Mouse (Mus musculus): ENCODE measurements around the gene Rassf2. TPM values are rescaled to one million over a fixed set of nuclear protein-coding genes. Genes with fewer than 3 reads are reported as not detected.

Gene Rassf2
- polyA plus RNA-seq, 1 experiment from 2014 or later = 4.7 TPM

GRCm38 (mm10) chr2:131956336-131957256, 73.5 kb downstream of the Rassf2 start:
- Histone ChIP-seq H3K27ac (no peak overlapping the region), H3K4me3 (no peak overlapping the region), H3K4me1 (peaks cover 33% of the 10 kb centered on the region), H3K9me3 (no peaks in the 10 kb centered on the region), H3K27me3 (ENCODE audit: insufficient read depth, poor library complexity, severe bottlenecking) (peaks cover 31% of the 10 kb centered on the region), H3K36me3 (no peaks in the 10 kb centered on the region)
- WGBS = 79% methylated on average over 7 of the region's 7 CpGs
- DNase-seq (ENCODE audit: low spot score) = peak; percentile 72

GRCm38 (mm10) chr2:131955264-131955663, 74.8 kb downstream of the Rassf2 start:
- Histone ChIP-seq H3K4me3 (peak overlapping the region; percentile 56), H3K27me3 (ENCODE audit: insufficient read depth, poor library complexity, severe bottlenecking) (peaks cover 37% of the 10 kb centered on the region), H3K27ac (no peak overlapping the region), H3K4me1 (peaks cover 39% of the 10 kb centered on the region), H3K36me3 (no peaks in the 10 kb centered on the region), H3K9me3 (no peaks in the 10 kb centered on the region)
- peak; percentile 77 for DNase-seq (ENCODE audit: low spot score)
- WGBS = 3% methylated on average over 17 of the region's 17 CpGs

GRCm38 (mm10) chr2:131954835-131955234, 75.2 kb downstream of the Rassf2 start:
- Histone ChIP-seq H3K4me3 (peak overlapping the region; percentile 56), H3K27me3 (ENCODE audit: insufficient read depth, poor library complexity, severe bottlenecking) (peaks cover 38% of the 10 kb centered on the region), H3K36me3 (no peaks in the 10 kb centered on the region), H3K9me3 (no peaks in the 10 kb centered on the region), H3K27ac (no peak overlapping the region), H3K4me1 (peaks cover 42% of the 10 kb centered on the region)
- DNase-seq (ENCODE audit: low spot score) = peak; percentile 82
- 25% methylated on average over 9 of the region's 9 CpGs for WGBS

DNA sequence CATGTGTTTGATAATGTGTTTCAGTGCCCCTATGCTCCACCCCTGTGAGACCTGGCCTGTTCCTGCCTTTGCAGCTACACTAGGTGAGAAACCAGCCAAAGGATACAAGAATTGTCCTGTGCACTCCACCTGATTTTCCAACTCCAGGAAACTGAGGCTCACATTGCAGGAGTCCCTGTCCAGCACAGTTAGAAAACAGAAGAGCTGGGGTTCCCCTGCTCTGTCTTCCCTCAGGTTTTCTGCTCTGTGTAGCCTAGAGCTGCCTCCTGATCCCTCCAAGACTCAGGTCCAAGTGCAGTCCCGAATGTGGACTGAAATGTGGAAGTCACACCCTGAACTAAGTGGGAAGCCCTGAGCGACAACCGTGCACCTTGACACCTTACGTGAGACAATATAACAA, 76.3 kb downstream of the Rassf2 start:
- Histone ChIP-seq H3K9me3 (no peaks in the 10 kb centered on the region), H3K4me1 (peaks cover 42% of the 10 kb centered on the region), H3K27me3 (ENCODE audit: insufficient read depth, poor library complexity, severe bottlenecking) (peaks cover 38% of the 10 kb centered on the region), H3K27ac (no peak overlapping the region), H3K4me3 (peak overlapping the region; percentile 47), H3K36me3 (no peaks in the 10 kb centered on the region)
- no peak for DNase-seq (ENCODE audit: low spot score)
- 79% methylated on average over 4 of the region's 4 CpGs for WGBS

- H3K27ac ChIP-seq = no peak overlapping the region; the same call in 1 of the 2 replicates
- no peaks in the 10 kb centered on the region for H3K36me3 ChIP-seq
- no peaks in the 10 kb centered on the region for H3K9me3 ChIP-seq
- peaks cover 38% of the 10 kb centered on the region for H3K27me3 ChIP-seq (ENCODE audit: insufficient read depth, poor library complexity, severe bottlenecking)
- H3K4me1 ChIP-seq = peaks cover 42% of the 10 kb centered on the region
- peak overlapping the region; percentile 47 for H3K4me3 ChIP-seq
- WGBS = 12% methylated on average over 29 of the region's 29 CpGs
- peak; percentile 78 for DNase-seq (ENCODE audit: low spot score)
These were observed 77.0 kb downstream of the Rassf2 start for GRCm38 (mm10) chr2:131952961-131953538.

DNA sequence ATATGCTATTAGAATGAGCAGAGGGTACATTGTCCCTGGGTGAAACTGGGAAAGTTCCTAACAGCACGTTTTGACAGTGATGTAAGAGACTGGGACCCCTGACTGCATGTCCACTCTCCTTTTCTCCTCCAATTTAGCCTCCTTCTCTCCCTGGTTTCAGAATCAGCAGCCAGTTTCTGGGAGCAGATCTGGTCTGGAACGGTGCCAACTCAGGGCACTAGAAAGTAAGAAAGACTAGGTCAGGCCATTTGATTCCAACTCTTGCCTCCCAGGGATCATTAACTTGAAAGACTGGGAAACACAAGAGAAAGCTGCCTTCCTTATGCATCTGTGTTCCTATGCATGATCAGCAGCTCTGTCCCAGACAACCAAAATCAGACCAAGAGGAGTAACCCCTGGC, 77.6 kb downstream of the Rassf2 start:
- Histone ChIP-seq H3K9me3 (no peaks in the 10 kb centered on the region), H3K4me3 (peak overlapping the region; percentile 47; the same call in 1 of the 2 replicates), H3K27ac (no peak overlapping the region), H3K27me3 (ENCODE audit: insufficient read depth, poor library complexity, severe bottlenecking) (peaks cover 38% of the 10 kb centered on the region), H3K36me3 (no peaks in the 10 kb centered on the region), H3K4me1 (peaks cover 38% of the 10 kb centered on the region)
- WGBS = 52% methylated on average over 2 of the region's 2 CpGs
- DNase-seq (ENCODE audit: low spot score) = no peak

- Histone ChIP-seq H3K27ac (no peak within 1 kb of the TSS), H3K4me3 (peak within 1 kb of the TSS; percentile 19; the same call in 1 of the 2 replicates), H3K4me1 (peaks cover 39% of the 10 kb centered on the region), H3K36me3 (no peaks in the 10 kb centered on the region), H3K27me3 (ENCODE audit: insufficient read depth, poor library complexity, severe bottlenecking) (peaks cover 38% of the 10 kb centered on the region), H3K9me3 (no peaks in the 10 kb centered on the region)
- DNase-seq (ENCODE audit: low spot score) = peak; percentile 75
- 6% methylated on average over 11 of the region's 11 CpGs for WGBS
These were observed 79.4 kb downstream of the Rassf2 start, which contains the start of gene Prnd for GRCm38 (mm10) chr2:131950598-131951095. Prnd (plus strand) TSS chr2:131950861.

DNA sequence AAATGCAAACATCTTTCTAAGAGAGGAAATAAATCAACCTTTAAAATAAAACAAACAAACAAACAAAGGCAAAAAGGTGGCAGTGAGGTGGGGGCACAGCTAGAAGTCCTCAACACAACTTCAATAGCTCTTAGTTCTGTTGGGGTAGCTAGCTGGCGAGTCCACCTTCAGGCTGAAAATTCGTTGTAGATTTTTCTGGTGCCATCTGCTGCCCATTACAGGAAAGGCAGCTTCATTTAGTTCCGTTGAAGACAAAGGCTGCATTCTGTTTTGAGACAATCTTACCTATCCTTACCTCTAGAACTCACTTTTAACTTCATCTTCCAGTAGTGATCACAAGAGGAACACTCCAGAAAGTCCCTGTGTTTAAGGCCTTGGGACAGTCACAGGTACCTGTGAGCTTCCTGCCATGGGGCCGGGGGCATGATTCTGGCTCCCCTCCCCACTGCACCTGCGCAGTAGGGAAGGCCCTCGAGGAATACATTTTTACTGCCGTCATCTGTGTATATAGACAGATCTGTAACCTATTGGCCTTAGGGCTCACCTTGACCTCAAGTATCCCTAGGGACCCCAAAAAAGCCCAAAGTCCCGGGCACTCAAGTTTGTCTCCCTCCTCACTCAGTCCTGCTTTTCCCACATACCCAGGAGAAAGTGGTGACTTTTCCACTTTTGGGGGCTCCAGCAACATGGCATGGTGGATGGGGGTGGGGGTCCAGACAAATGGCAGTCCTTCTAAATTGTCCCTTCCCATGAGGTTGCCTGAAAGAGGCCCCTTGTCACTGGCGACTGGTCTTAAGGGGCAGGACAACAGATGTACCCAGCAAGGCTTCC, 80.1 kb downstream of the Rassf2 start:
- DNase-seq (ENCODE audit: low spot score) = peak; percentile 71
- Histone ChIP-seq H3K27ac (no peak overlapping the region), H3K27me3 (ENCODE audit: insufficient read depth, poor library complexity, severe bottlenecking) (peaks cover 38% of the 10 kb centered on the region), H3K9me3 (no peaks in the 10 kb centered on the region), H3K4me3 (peak overlapping the region; percentile 19; the same call in 1 of the 2 replicates), H3K4me1 (peaks cover 44% of the 10 kb centered on the region), H3K36me3 (no peaks in the 10 kb centered on the region)
- 52% methylated on average over 9 of the region's 9 CpGs for WGBS

- Histone ChIP-seq H3K4me1 (peaks cover 42% of the 10 kb centered on the region), H3K4me3 (no peak overlapping the region), H3K36me3 (no peaks in the 10 kb centered on the region), H3K9me3 (no peaks in the 10 kb centered on the region), H3K27ac (no peak overlapping the region), H3K27me3 (ENCODE audit: insufficient read depth, poor library complexity, severe bottlenecking) (peaks cover 34% of the 10 kb centered on the region)
- 68% methylated on average over 11 of the region's 11 CpGs for WGBS
- DNase-seq (ENCODE audit: low spot score) = no peak
These were observed 81.0 kb downstream of the Rassf2 start for GRCm38 (mm10) chr2:131948916-131949639.

DNA sequence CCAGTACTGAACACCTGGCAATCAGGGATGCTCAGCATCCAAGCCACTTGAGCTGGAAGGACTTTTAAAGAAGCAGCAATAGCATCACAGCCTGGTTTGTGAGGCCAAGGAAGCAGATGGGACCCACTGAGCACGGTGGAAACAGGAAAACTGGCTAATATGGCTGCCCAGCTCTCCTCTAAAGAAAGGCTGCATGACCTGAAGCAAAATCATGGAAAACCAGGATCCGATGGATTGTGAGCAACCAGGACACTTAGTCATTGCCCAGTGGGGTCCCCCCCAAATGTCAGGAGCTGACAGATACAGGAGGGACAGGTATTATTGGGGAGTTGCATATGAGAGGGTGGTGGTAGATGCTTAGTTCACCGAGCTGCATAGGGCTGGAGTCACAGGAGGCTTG, 81.9 kb downstream of the Rassf2 start:
- peaks cover 25% of the 10 kb centered on the region for H3K27me3 ChIP-seq (ENCODE audit: insufficient read depth, poor library complexity, severe bottlenecking)
- no peak for DNase-seq (ENCODE audit: low spot score)
- no peak overlapping the region for H3K27ac ChIP-seq
- peaks cover 32% of the 10 kb centered on the region for H3K4me1 ChIP-seq
- no peaks in the 10 kb centered on the region for H3K9me3 ChIP-seq
- 79% methylated on average over 3 of the region's 3 CpGs for WGBS
- no peak overlapping the region for H3K4me3 ChIP-seq
- H3K36me3 ChIP-seq = no peaks in the 10 kb centered on the region

DNA sequence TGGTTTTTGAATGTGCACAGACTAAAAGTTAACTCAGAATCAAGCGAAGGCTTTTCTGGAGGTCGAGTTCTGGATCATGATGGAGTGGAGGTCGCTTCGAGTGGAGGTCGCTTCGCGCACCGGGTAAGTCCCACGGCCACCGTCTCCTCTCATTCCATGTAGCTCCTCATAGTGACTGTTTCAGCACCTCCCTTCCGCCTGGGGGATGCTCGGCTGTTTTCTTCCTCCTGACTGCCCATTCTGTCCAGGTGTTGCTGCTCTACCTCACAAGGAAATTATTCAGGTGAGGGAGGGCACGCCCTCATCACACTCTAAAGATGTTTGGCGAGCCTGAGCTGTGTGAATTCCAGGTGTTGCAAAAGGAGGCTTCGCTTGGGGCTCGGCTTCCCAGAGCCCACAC, 83.7 kb downstream of the Rassf2 start:
- H3K27me3 ChIP-seq (ENCODE audit: insufficient read depth, poor library complexity, severe bottlenecking) = peaks cover 7% of the 10 kb centered on the region; the same call in 1 of the 2 replicates
- no peaks in the 10 kb centered on the region for H3K9me3 ChIP-seq
- peak; percentile 71 for DNase-seq (ENCODE audit: low spot score)
- H3K36me3 ChIP-seq = no peaks in the 10 kb centered on the region
- WGBS = 85% methylated on average over 16 of the region's 16 CpGs
- no peak overlapping the region for H3K4me3 ChIP-seq
- H3K4me1 ChIP-seq = peaks cover 23% of the 10 kb centered on the region
- H3K27ac ChIP-seq = no peak overlapping the region

GRCm38 (mm10) chr2:131945765-131946164, 84.3 kb downstream of the Rassf2 start:
- H3K27ac ChIP-seq = no peak overlapping the region
- DNase-seq (ENCODE audit: low spot score) = no peak
- peaks cover 21% of the 10 kb centered on the region for H3K4me1 ChIP-seq
- 80% methylated on average over 6 of the region's 6 CpGs for WGBS
- no peaks in the 10 kb centered on the region for H3K9me3 ChIP-seq
- no peaks in the 10 kb centered on the region for H3K36me3 ChIP-seq
- 0 out of 2 replicates have a peak, but pooled peaks cover 6% of the 10 kb centered on the region for H3K27me3 ChIP-seq (ENCODE audit: insufficient read depth, poor library complexity, severe bottlenecking)
- H3K4me3 ChIP-seq = no peak overlapping the region

All from heart, embryonic 10.5 days (tissue).